Mouse (Mus musculus) small intestine, adult 2 months (tissue): ENCODE data around the gene Pspn. TPM values are rescaled to one million over a fixed set of nuclear protein-coding genes. Genes with fewer than 3 reads are reported as not detected.

Experiments
- H3K27ac ChIP-seq: fragments of 200-500 bp; 2 replicates; pipeline ENCODE4 v1.5.1; 2012; ENCODE audit warnings: low read depth, low read length, control low read depth, inconsistent platforms; ENCODE audit not compliant: insufficient read depth
- H3K27me3 ChIP-seq: fragments of 200-500 bp; 2 replicates; pipeline ENCODE4 v1.6.1; 2012; ENCODE audit warnings: mild to moderate bottlenecking, moderate library complexity, low read length, inconsistent platforms; ENCODE audit not compliant: control insufficient read depth, insufficient read depth
- H3K36me3 ChIP-seq: fragments of 200-500 bp; 2 replicates; pipeline ENCODE4 v1.6.1; 2012; ENCODE audit warnings: mild to moderate bottlenecking, low read length, control low read depth, inconsistent platforms; ENCODE audit not compliant: control insufficient read depth, insufficient read depth
- H3K4me1 ChIP-seq: fragments of 200-500 bp; 2 replicates; pipeline ENCODE4 v1.6.1; 2012; ENCODE audit warnings: low read length, inconsistent platforms, mixed read lengths; ENCODE audit not compliant: control insufficient read depth, insufficient read depth, insufficient read length
- H3K4me3 ChIP-seq: fragments of 200-500 bp; 2 replicates; pipeline ENCODE4 v1.5.1; 2012; ENCODE audit warnings: low read depth, mild to moderate bottlenecking, control low read depth, inconsistent platforms, low read length, moderate library complexity
- CTCF ChIP-seq: fragments of 200-500 bp; IDR thresholded peaks from 2 replicates; pipeline ENCODE4 v1.5.1; 2012; ENCODE audit warnings: low read depth, mild to moderate bottlenecking, control low read depth, inconsistent platforms, low read length, moderate library complexity, mixed read lengths; ENCODE audit not compliant: insufficient replicate concordance, insufficient read length; ENCODE audit errors: extremely low read depth
- POLR2A ChIP-seq: fragments of 200-500 bp; IDR thresholded peaks from 2 replicates; pipeline ENCODE4 v1.6.1; 2012; ENCODE audit warnings: low read depth, mild to moderate bottlenecking, control low read depth, inconsistent platforms, low read length, moderate library complexity
- WGBS: fragments of 180-500 bp; shearing (Covaris S2); methylation state at CpG from one replicate; pipeline ENCODE4 v1.1.7; 2018; 5-methylcytosine and 5-hydroxymethylcytosine counted together
- polyA plus RNA-seq: library from polyadenylated mRNA; depleted of rRNA; stranded (reverse); fragments of >200 nt; gene quantifications from 2 replicates; pipeline ENCODE4 v1.2.3, GENCODE M21; 2012

Gene Pspn
- polyA plus RNA-seq, 1 experiment = not detected

DNA sequence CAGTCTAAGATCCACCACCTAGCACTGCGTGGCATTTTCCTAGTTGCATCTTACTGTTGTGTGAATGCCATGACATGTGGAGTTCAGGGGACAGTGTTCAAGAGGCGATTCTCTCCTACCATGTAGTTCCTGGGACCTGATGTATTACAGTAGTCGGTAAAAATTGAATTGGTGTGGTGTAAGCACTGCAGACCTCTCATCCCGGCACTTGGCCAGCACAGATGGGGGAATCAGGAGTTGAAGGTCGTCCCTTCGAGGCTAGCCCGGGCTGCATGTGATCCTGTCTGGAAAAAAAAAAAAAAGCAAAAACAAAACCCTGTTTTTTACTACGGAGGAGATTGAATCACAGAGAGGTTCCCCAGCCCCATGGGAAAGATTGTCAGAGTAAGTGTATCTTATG is 4.8 kb downstream of the Pspn start:
- no peaks in the 10 kb centered on the region for H3K27me3 ChIP-seq
- H3K36me3 ChIP-seq = peaks cover 28% of the 10 kb centered on the region
- peaks cover 6% of the 10 kb centered on the region; the same call in 1 of the 2 replicates for H3K4me1 ChIP-seq
- 85% methylated on average over 8 of the region's 8 CpGs for WGBS
- no peak overlapping the region for H3K4me3 ChIP-seq
- TF ChIP-seq POLR2A = no peak
- no peak overlapping the region for H3K27ac ChIP-seq

DNA sequence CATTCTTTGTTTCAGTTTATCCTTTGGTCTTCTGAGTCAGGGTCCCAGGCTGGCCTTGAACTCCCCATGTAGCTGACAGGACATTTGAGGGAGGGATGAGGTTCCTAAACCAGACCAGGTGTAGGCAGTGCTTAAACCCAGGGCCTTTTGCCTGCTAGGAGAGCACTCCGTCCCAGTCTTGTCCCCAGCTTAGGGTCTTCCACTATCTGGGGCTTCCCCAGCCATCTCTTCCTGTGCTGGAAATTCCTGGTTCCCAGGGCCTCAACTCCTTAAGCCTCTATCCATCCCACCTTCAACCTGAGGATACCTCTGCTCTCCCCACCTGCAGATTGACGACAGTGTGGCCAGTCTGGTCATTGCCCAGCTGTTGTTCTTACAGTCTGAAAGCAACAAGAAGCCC is 8.9 kb downstream of the Pspn start:
- Histone ChIP-seq H3K36me3 (peaks cover 21% of the 10 kb centered on the region), H3K27me3 (no peaks in the 10 kb centered on the region), H3K4me1 (peaks cover 3% of the 10 kb centered on the region; the same call in 1 of the 2 replicates), H3K27ac (no peak overlapping the region), H3K4me3 (0 out of 2 replicates have a peak overlapping the region, but pooled peaks have one; percentile 3)
- WGBS = 55% methylated on average over 2 of the region's 2 CpGs
- no peak for TF ChIP-seq POLR2A
- TF ChIP-seq CTCF = no peak

GRCm38 (mm10) chr17:56990115-56990746 is 9.6 kb downstream of the Pspn start, which contains the start of gene Clpp:
Clpp (plus strand) TSS chr17:56990305.
- under 1% methylated on average over 52 of the region's 52 CpGs for WGBS
- Histone ChIP-seq H3K27me3 (no peaks in the 10 kb centered on the region), H3K4me1 (peaks cover 4% of the 10 kb centered on the region; the same call in 1 of the 2 replicates), H3K27ac (peak within 1 kb of the TSS; percentile 60), H3K4me3 (peak within 1 kb of the TSS; percentile 91), H3K36me3 (peaks cover 17% of the 10 kb centered on the region)
- TF ChIP-seq CTCF = no peak
- peak; percentile 76 for TF ChIP-seq POLR2A

DNA sequence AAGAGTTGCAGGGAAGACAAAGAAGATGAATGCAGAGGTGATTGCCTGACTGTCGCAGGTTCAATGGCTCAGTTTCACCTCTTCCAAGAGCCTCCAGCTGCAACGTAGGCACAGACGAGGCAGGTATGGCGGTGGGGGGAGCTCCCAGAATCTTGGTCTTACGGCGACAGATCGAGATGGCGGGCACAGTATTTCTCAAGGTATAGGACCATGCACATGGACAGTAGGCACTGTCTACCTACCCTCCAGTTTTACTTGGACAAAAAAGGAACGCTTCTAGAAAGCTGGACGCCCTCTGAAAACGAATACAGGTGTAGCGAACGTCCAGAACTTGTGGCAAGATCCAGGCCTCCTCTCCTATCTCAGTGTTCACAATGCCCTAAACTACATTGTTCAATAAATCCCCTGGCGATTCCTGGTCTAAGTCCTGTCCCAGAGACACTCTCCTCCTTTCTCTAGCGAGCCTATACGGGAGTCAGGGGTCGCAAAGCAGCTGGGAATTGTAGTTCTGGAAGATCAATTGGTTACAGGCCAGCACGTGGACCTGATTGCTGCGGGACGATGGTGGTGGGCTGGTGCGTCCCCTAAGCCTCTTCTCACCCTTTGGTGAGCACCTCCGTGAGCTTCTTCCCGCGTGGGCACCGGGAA is 10.2 kb downstream of the Pspn start:
- WGBS = 2% methylated on average over 25 of the region's 25 CpGs
- peak overlapping the region; percentile 60 for H3K27ac ChIP-seq
- no peaks in the 10 kb centered on the region for H3K27me3 ChIP-seq
- peaks cover 10% of the 10 kb centered on the region; the same call in 1 of the 2 replicates for H3K4me1 ChIP-seq
- peaks cover 13% of the 10 kb centered on the region for H3K36me3 ChIP-seq
- TF ChIP-seq POLR2A = no peak
- no peak for TF ChIP-seq CTCF
- H3K4me3 ChIP-seq = peak overlapping the region; percentile 91

DNA sequence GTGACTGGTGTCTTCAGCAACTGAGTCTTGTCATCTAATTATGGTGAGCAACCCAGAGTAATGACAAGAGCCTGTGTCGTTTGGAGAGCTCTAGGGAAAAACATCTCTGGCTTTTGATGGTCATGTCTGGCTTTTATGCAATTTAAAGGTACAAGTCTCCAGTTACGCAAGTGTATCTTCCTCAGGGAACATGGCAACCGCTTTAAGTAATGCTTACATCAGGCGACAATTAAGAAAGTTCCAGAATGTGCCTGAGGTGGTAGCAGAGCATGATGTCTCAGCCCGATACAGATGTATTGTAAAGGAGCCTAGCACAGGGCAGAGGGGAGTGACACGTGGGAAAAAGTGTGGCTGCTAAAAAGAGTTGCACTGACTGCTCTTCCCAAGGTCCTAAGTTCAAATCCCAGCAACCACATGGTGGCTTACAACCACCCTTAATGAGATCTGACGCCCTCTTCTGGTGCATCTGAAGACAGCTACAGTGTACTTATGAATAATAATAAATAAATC is 10.8 kb downstream of the Pspn start:
- no peaks in the 10 kb centered on the region for H3K27me3 ChIP-seq
- H3K4me3 ChIP-seq = no peak overlapping the region
- peaks cover 16% of the 10 kb centered on the region; the same call in 1 of the 2 replicates for H3K4me1 ChIP-seq
- 72% methylated on average over 7 of the region's 7 CpGs for WGBS
- TF ChIP-seq CTCF (no peak), POLR2A (no peak)
- no peak overlapping the region for H3K27ac ChIP-seq
- peaks cover 12% of the 10 kb centered on the region for H3K36me3 ChIP-seq

DNA sequence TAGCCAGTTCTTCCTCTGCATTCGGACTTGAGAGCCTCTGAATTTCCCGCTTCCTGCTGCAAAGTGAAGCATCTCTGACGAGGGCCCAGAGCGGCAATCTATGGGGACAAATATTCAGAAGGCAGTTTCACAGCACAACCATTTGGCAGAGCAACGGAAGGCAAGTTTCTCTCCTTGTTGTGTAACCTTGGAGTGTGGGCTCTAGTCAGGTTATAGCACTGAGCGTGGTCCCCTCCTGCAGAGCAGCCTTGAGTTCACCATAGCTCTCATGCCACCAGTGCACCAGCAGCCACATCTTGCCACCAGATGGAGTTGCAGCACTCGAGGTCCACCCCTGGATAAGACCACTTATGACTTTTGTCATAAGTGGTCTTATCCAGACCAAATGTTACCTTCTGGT is 11.4 kb downstream of the Pspn start:
- H3K36me3 ChIP-seq = peaks cover 8% of the 10 kb centered on the region; the same call in 1 of the 2 replicates
- 83% methylated on average over 7 of the region's 7 CpGs for WGBS
- H3K27me3 ChIP-seq = no peaks in the 10 kb centered on the region
- no peak overlapping the region for H3K4me3 ChIP-seq
- no peak for TF ChIP-seq POLR2A
- TF ChIP-seq CTCF = no peak
- H3K4me1 ChIP-seq = peaks cover 18% of the 10 kb centered on the region; the same call in 1 of the 2 replicates
- no peak overlapping the region for H3K27ac ChIP-seq

DNA sequence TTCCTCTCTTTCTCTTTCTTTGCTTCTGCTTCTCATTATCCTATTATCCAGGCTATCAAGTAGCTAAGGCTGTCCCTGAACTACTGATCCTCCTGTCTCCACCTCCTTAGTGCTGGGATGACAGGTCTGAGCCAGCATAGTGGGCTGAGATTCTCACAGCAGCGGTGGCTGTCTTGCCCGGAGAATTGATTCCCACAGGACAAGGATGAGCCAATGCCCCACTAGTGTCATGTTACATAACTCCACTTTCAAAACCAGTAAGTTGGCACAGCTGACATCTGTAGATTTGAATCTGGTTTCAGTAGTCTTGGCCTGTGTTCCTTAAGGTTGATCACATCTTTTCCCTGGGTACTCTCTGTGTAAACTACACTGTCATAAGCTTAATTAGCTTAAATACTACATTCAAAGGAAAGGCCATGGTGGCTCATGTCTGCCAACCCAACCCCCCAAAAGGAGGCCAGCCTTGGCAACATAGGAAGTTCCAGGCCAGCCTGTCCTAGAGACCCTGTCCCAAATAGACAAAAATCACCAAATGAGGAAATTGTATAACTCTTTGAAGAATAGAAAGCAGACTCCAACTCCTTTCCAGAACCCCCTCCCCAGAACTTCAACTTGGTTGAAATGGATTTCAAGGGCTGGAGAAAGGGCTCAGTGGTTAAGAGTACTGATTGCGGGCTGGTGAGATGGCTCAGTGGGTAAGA is 13.6 kb downstream of the Pspn start:
- 90% methylated on average over 3 of the region's 3 CpGs for WGBS
- no peak for TF ChIP-seq POLR2A
- no peak for TF ChIP-seq CTCF

More for the DNA sequence above, 13.6 kb downstream of the Pspn start:
- H3K4me3 ChIP-seq = no peak overlapping the region
- H3K4me1 ChIP-seq = peaks cover 24% of the 10 kb centered on the region
- H3K27me3 ChIP-seq = no peaks in the 10 kb centered on the region
- no peaks in the 10 kb centered on the region for H3K36me3 ChIP-seq
- no peak overlapping the region for H3K27ac ChIP-seq
